Mouse (Mus musculus): ENCODE results near the gene Ubash3a.

Gene Ubash3a

GRCm38 (mm10) chr17:31216068-31216955 is 8.6 kb downstream of the Ubash3a start:
- DNase-seq, result no peak

- no peak for DNase-seq
Measured at GRCm38 (mm10) chr17:31222810-31223310, 15.2 kb downstream of the Ubash3a start.

GRCm38 (mm10) chr17:31223835-31224234 is 16.2 kb downstream of the Ubash3a start:
- no peak for DNase-seq

- no peak for DNase-seq
Measured at GRCm38 (mm10) chr17:31224591-31224990, 16.9 kb downstream of the Ubash3a start.

GRCm38 (mm10) chr17:31226368-31226767 is 18.7 kb downstream of the Ubash3a start:
- no peak for DNase-seq

GRCm38 (mm10) chr17:31226931-31227330 is 19.3 kb downstream of the Ubash3a start:
- no peak for DNase-seq

- DNase-seq, result no peak
Measured at GRCm38 (mm10) chr17:31231780-31232179, 24.1 kb downstream of the Ubash3a start.

- DNase-seq, result no peak
Measured at GRCm38 (mm10) chr17:31232251-31233010, 24.8 kb downstream of the Ubash3a start.

- DNase-seq, result no peak
Measured at GRCm38 (mm10) chr17:31235915-31236314, 28.2 kb downstream of the Ubash3a start.

- DNase-seq, result no peak
Measured at GRCm38 (mm10) chr17:31238234-31239020, 30.8 kb downstream of the Ubash3a start.

- DNase-seq, result no peak
Measured at GRCm38 (mm10) chr17:31241156-31241555, 33.5 kb downstream of the Ubash3a start.

GRCm38 (mm10) chr17:31242764-31243163 is 35.1 kb downstream of the Ubash3a start:
- DNase-seq, result no peak

- DNase-seq, result no peak
Measured at GRCm38 (mm10) chr17:31245321-31245720, 37.6 kb downstream of the Ubash3a start.

- no peak for DNase-seq
Measured at GRCm38 (mm10) chr17:31247144-31247543, 39.5 kb downstream of the Ubash3a start.

GRCm38 (mm10) chr17:31253951-31254350 is 46.3 kb downstream of the Ubash3a start:
- no peak for DNase-seq

- DNase-seq, result peak; percentile 86
Measured at GRCm38 (mm10) chr17:31254463-31254931, 46.8 kb downstream of the Ubash3a start.

GRCm38 (mm10) chr17:31257149-31257548 is 49.5 kb downstream of the Ubash3a start:
- no peak for DNase-seq

GRCm38 (mm10) chr17:31257898-31258297 is 50.2 kb downstream of the Ubash3a start:
- no peak for DNase-seq

GRCm38 (mm10) chr17:31258310-31258865 is 50.7 kb downstream of the Ubash3a start:
- DNase-seq, result no peak

GRCm38 (mm10) chr17:31259145-31259544 is 51.5 kb downstream of the Ubash3a start:
- no peak for DNase-seq

- no peak for DNase-seq
Measured at GRCm38 (mm10) chr17:31259825-31260224, 52.2 kb downstream of the Ubash3a start.

GRCm38 (mm10) chr17:31260430-31260829 is 52.8 kb downstream of the Ubash3a start:
- DNase-seq, result no peak

Measured in embryo, embryonic 11 days (tissue).